Comparison of ENCODE assay signal across 28 mouse cellular contexts in the genomic region with DNA sequence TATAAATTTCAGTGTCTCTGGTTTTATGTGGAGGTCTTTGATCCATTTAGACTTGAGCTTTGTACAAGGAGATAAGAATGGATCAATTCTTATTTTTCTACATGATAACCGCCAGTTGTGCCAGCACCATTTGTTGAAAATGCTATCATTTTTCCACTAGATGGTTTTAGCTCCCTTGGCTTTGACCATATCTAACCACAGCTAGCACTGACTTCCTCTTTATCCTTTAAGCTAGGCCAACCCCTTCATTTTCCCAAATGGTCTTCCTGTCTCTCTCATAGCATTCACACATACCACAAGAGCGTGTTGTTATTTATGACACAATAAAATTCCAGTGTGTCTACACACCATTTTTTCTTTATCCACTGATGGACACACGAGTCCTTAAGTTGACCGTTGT. TPM values are rescaled to one million over a fixed set of nuclear protein-coding genes. Genes with fewer than 3 reads are reported as not detected.
DNase-seq lines count a peak whose midpoint lies in the region; ATAC-seq and TF ChIP-seq lines count a peak whose summit lies in the region.
"Had no signal": no experiment of that assay in that cellular context is flagged by ENCODE, and none has a peak within 500 bp of the region (broad histone marks: within the 10 kb centered on the region; RNA-seq: fewer than 3 reads in every experiment).

No protein-coding gene starts in this region.

- peak; percentile 86 for ATAC-seq in common myeloid progenitor, adult 5-6 weeks (replicated peaks; ENCODE audit: low read depth, poor library complexity, severe bottlenecking)
- peak; percentile 62 to 76 for ATAC-seq in hematopoietic stem cell, adult 5-6 weeks (replicated peaks in 1 of 2; ENCODE audit: insufficient read depth in 1 of 2, low FRiP score in 2 of 2, low TSS enrichment in 1 of 2, low read depth in 1 of 2, poor library complexity in 2 of 2, severe bottlenecking in 2 of 2)
- ATAC-seq: CD4-positive, CD25-positive, alpha-beta regulatory T cell, adult 4 months; forebrain, embryonic 14.5 days; forebrain, embryonic 16.5 days had no signal

- peaks cover 0 to 2% of the 10 kb centered on the region in 2 experiments; a peak in 1 of 4 replicates for H3K27me3 ChIP-seq in MEL (ENCODE audit: control insufficient read depth in 1 of 2, insufficient read depth in 2 of 2, low read length in 2 of 2)
- H3K27me3 ChIP-seq: CH12.LX; embryonic facial prominence, embryonic 13.5 days; embryonic facial prominence, embryonic 15.5 days; forebrain, embryonic 12.5 days had no signal

- H3K9ac ChIP-seq in MEL (ENCODE audit: control insufficient read depth, low read depth, low read length, poor library complexity, severe bottlenecking): no peak overlapping the region
- H3K9ac ChIP-seq: embryonic facial prominence, embryonic 13.5 days; embryonic facial prominence, embryonic 15.5 days; forebrain, embryonic 12.5 days had no signal

- no peak overlapping the region for H3K4me3 ChIP-seq in MEL (ENCODE audit: control insufficient read depth in 1 of 2, insufficient read depth in 1 of 2, low read depth in 2 of 2, low read length in 2 of 2)
- H3K4me3 ChIP-seq: embryonic facial prominence, embryonic 13.5 days; embryonic facial prominence, embryonic 15.5 days; erythroblast, embryonic 14.5 days; forebrain, embryonic 10.5 days; forebrain, embryonic 12.5 days had no signal

- TF ChIP-seq EP300 in MEL (IDR thresholded peaks at IDR 0.05; ENCODE audit: low read depth in 1 of 2, low read length in 2 of 2): peak; percentile 69 to 91

- TF ChIP-seq CTCF in MEL (IDR thresholded peaks at IDR 0.05 in 2 of 3, conservative IDR thresholded peaks at IDR 0.05 in 1 of 3; ENCODE audit: control insufficient read depth in 1 of 3, insufficient read depth in 1 of 3, low read depth in 2 of 3, low read length in 3 of 3, poor library complexity in 1 of 3, severe bottlenecking in 1 of 3): peak in 1 of 3 experiments; percentile 0; a peak in 1 of 6 replicates

- no peak for TF ChIP-seq POLR2A in MEL (IDR thresholded peaks at IDR 0.05; ENCODE audit: control insufficient read depth in 1 of 2, insufficient read depth in 1 of 2, low read depth in 1 of 2, low read length in 2 of 2, poor library complexity in 1 of 2)

- peaks cover 4 to 5% of the 10 kb centered on the region in 2 experiments; a peak in 3 of 4 replicates for H3K4me1 ChIP-seq in MEL (ENCODE audit: control insufficient read depth in 1 of 2, insufficient read depth in 2 of 2, low read length in 2 of 2)
- H3K4me1 ChIP-seq: embryonic facial prominence, embryonic 13.5 days; embryonic facial prominence, embryonic 15.5 days; forebrain, embryonic 10.5 days; forebrain, embryonic 12.5 days had no signal

- no peak overlapping the region for H3K27ac ChIP-seq in MEL (ENCODE audit: control insufficient read depth, low read depth, low read length)
- H3K27ac ChIP-seq: embryonic facial prominence, embryonic 13.5 days; embryonic facial prominence, embryonic 15.5 days; forebrain, embryonic 10.5 days; forebrain, embryonic 12.5 days had no signal

- H3K36me3 ChIP-seq in MEL (ENCODE audit: control insufficient read depth in 1 of 2, insufficient read depth in 2 of 2, low read length in 2 of 2): peaks cover 0 to 4% of the 10 kb centered on the region in 2 experiments; a peak in 2 of 4 replicates
- H3K36me3 ChIP-seq: embryonic facial prominence, embryonic 13.5 days; embryonic facial prominence, embryonic 15.5 days; forebrain, embryonic 10.5 days; forebrain, embryonic 12.5 days; G1E had no signal

- H3K79me2 ChIP-seq in MEL (ENCODE audit: control insufficient read depth, insufficient read depth, low read length, poor library complexity): no peaks in the 10 kb centered on the region

- H3K9me3 ChIP-seq in MEL (replicated peaks; ENCODE audit: insufficient read depth, low read length): no peaks in the 10 kb centered on the region
- H3K9me3 ChIP-seq: embryonic facial prominence, embryonic 13.5 days; embryonic facial prominence, embryonic 15.5 days; forebrain, embryonic 10.5 days; forebrain, embryonic 12.5 days; G1E had no signal

- DNase-seq in MEL (ENCODE audit: low read depth, low spot score): peak; percentile 74
- no peak for DNase-seq in frontal cortex, postnatal 25 days (ENCODE audit: low spot score in 2 of 2)
- no peak for DNase-seq in urinary bladder, postnatal 25 days (ENCODE audit: low spot score)
- no peak for DNase-seq in Muller cell, postnatal 12 days (ENCODE audit: inconsistent ontology term)
- DNase-seq in thymus, adult 18-20 months: no peak
- DNase-seq: adrenal gland, adult 2 months; adrenal gland, postnatal 10 days; adrenal gland, postnatal 36 days; B cell, adult 2 months; cerebellum, adult 11-12 months; cerebellum, adult 2 months; cerebellum, adult 9-10 months; cerebellum, postnatal 10 days; cerebellum, postnatal 25 days; embryo, embryonic 11 days had no signal

- no peak for TF ChIP-seq RAD21 in MEL (IDR thresholded peaks at IDR 0.05; ENCODE audit: low read depth, low read length)

TF ChIP-seq in MEL, 35 proteins besides CTCF, POLR2A, EP300 and RAD21:
- TF ChIP-seq RCOR1 (IDR thresholded peaks at IDR 0.05; ENCODE audit: low read depth, low read length) (peak; percentile 56), TCF12 (IDR thresholded peaks at IDR 0.05; ENCODE audit: low read depth, low read length) (peak; percentile 70), ETS1 (IDR thresholded peaks at IDR 0.05; ENCODE audit: low read depth, low read length) (0 out of 2 replicates have a peak, but pooled peaks have one; percentile 28), CHD2 (IDR thresholded peaks at IDR 0.05; ENCODE audit: low read length) (no peak), SMC3 (IDR thresholded peaks at IDR 0.05; ENCODE audit: low read depth, low read length) (0 out of 2 replicates have a peak, but pooled peaks have one; percentile 10), MYB (IDR thresholded peaks at IDR 0.05; ENCODE audit: low read depth, low read length) (no peak), GATA1 (IDR thresholded peaks at IDR 0.05; ENCODE audit: low read depth, low read length) (peak; percentile 72), CHD1 (IDR thresholded peaks at IDR 0.05; ENCODE audit: low read depth, low read length) (no peak), MYC (IDR thresholded peaks at IDR 0.05; ENCODE audit: low read depth, low read length) (no peak), POLR2AphosphoS2 (IDR thresholded peaks at IDR 0.05; ENCODE audit: low read length) (no peak), TBP (IDR thresholded peaks at IDR 0.05; ENCODE audit: low read depth, low read length) (no peak)

RNA-seq across cellular contexts. Expression of a gene that starts 23.4 kb away (rescaled TPM):
- total RNA-seq in MEL (2012; rRNA removed): not detected in 2 replicates
- not detected for polyA plus RNA-seq in MEL (2012; ENCODE audit: insufficient read depth in 1 of 2, insufficient read length in 2 of 2, low read depth in 1 of 2, low replicate concordance in 2 of 2, missing spikeins in 1 of 2)
- total RNA-seq in common myeloid progenitor, adult 5-6 weeks (2017): not detected in 2 replicates
- total RNA-seq in hematopoietic stem cell, adult 5-6 weeks (2017): not detected in 2 replicates
- total RNA-seq: CH12.LX had no signal
- polyA plus RNA-seq: CD4-positive, CD25-positive, alpha-beta regulatory T cell, adult 4 months; cerebellum, adult 2 months; embryonic facial prominence, embryonic 13.5 days; embryonic facial prominence, embryonic 15.5 days; erythroblast, embryonic 14.5 days; forebrain, embryonic 10.5 days; forebrain, embryonic 12.5 days; forebrain, embryonic 14.5 days; forebrain, embryonic 16.5 days; frontal cortex, adult 2 months; G1E had no signal

RNA-seq across cellular contexts. Expression of a gene that starts 29.5 kb away (rescaled TPM):
- total RNA-seq in MEL (2012; rRNA removed): 4.0 and 4.9 TPM in 2 replicates
- polyA plus RNA-seq in MEL (2012; ENCODE audit: insufficient read depth in 1 of 2, insufficient read length in 2 of 2, low read depth in 1 of 2, low replicate concordance in 2 of 2, missing spikeins in 1 of 2): 10 to 100 TPM in 1 of 2 experiments, not detected in 1; 14.7 TPM
- 13.0 and 19.3 TPM in 2 replicates for total RNA-seq in common myeloid progenitor, adult 5-6 weeks (2017)
- 6.9 and 18.2 TPM in 2 replicates for total RNA-seq in hematopoietic stem cell, adult 5-6 weeks (2017)

RNA-seq across cellular contexts. Expression of a gene that starts 35.8 kb away (rescaled TPM):
- 33.2 and 37.2 TPM in 2 replicates for total RNA-seq in MEL (2012; rRNA removed)
- polyA plus RNA-seq in MEL (2012; ENCODE audit: insufficient read depth in 1 of 2, insufficient read length in 2 of 2, low read depth in 1 of 2, low replicate concordance in 2 of 2, missing spikeins in 1 of 2): 100 to 1,000 TPM in 1 of 2 experiments, 10 to 100 TPM in 1; 57.0 to 197 TPM
- 24.5 and 33.6 TPM in 2 replicates for total RNA-seq in common myeloid progenitor, adult 5-6 weeks (2017)
- 28.0 and 45.6 TPM in 2 replicates for total RNA-seq in hematopoietic stem cell, adult 5-6 weeks (2017)
